Mouse (Mus musculus) MEL (cell line): ENCODE measurements around the gene Rufy3. TPM values are rescaled to one million over a fixed set of nuclear protein-coding genes. Genes with fewer than 3 reads are reported as not detected.

ENCODE experiments used
- DNase-seq: peaks from one replicate; pipeline ENCODE4 v3.0.0; 2011; ENCODE audit warnings: low read depth, low spot score
- H3K27ac ChIP-seq: 2 replicates; pipeline ENCODE4 v1.5.1; 2012; ENCODE audit warnings: low read depth, mild to moderate bottlenecking, control low read depth, low read length, moderate library complexity; ENCODE audit not compliant: control insufficient read depth
- H3K27me3 ChIP-seq, 2 experiments: fragments of 150-350 bp in 1 of 2; sonication (generic) in 1 of 2; 2 replicates each; pipeline ENCODE4 v1.6.1; 2012; ENCODE audit warnings: low read length in 2 of 2, mild to moderate bottlenecking in 2 of 2, improper control_type of control experiment in 1 of 2, moderate library complexity in 1 of 2; ENCODE audit not compliant: insufficient read depth in 2 of 2, control insufficient read depth in 1 of 2
- H3K36me3 ChIP-seq, 2 experiments: 2 replicates each; pipeline ENCODE4 v1.6.1; 2012 to 2014; ENCODE audit warnings: low read length in 2 of 2, improper control_type of control experiment in 1 of 2, inconsistent platforms in 1 of 2, mild to moderate bottlenecking in 1 of 2; ENCODE audit not compliant: insufficient read depth in 2 of 2, control insufficient read depth in 1 of 2
- H3K4me1 ChIP-seq, 2 experiments: fragments of 150-350 bp in 1 of 2; sonication (generic) in 1 of 2; 2 replicates each; pipeline ENCODE4 v1.6.1; 2012; ENCODE audit warnings: low read length in 2 of 2, improper control_type of control experiment in 1 of 2, mild to moderate bottlenecking in 1 of 2; ENCODE audit not compliant: insufficient read depth in 2 of 2, control insufficient read depth in 1 of 2
- H3K4me3 ChIP-seq, 2 experiments: fragments of 150-350 bp in 1 of 2; sonication (generic) in 1 of 2; 2 replicates each; pipeline ENCODE4 v1.5.1; 2012; ENCODE audit warnings: low read depth in 2 of 2, low read length in 2 of 2, mild to moderate bottlenecking in 2 of 2, moderate library complexity in 2 of 2, control low read depth in 1 of 2, improper control_type of control experiment in 1 of 2; ENCODE audit not compliant: control insufficient read depth in 1 of 2, insufficient read depth in 1 of 2
- H3K79me2 ChIP-seq: 2 replicates; pipeline ENCODE4 v1.6.1; 2012; ENCODE audit warnings: mild to moderate bottlenecking, low read length, moderate library complexity; ENCODE audit not compliant: control insufficient read depth, poor library complexity, insufficient read depth
- H3K9ac ChIP-seq: 2 replicates; pipeline ENCODE4 v1.6.1; 2012; ENCODE audit warnings: low read depth, mild to moderate bottlenecking, control low read depth, low read length, moderate library complexity; ENCODE audit not compliant: control insufficient read depth, poor library complexity, severe bottlenecking
- H3K9me3 ChIP-seq: fragments of 150-350 bp; sonication (generic); replicated peaks from 2 replicates; pipeline ENCODE4 v1.6.1; 2012; ENCODE audit warnings: mild to moderate bottlenecking, low read length, improper control_type of control experiment, moderate library complexity; ENCODE audit not compliant: insufficient read depth
- CHD2 ChIP-seq: IDR thresholded peaks from 2 replicates; pipeline ENCODE4 v1.6.1; 2011; ENCODE audit warnings: low read length, improper control_type of control experiment
- CTCF ChIP-seq, 3 experiments: IDR thresholded peaks in 2 of 3; conservative IDR thresholded peaks in 1 of 3; 2 replicates each; pipeline ENCODE4 v1.5.1; 2011 to 2012; ENCODE audit warnings: low read length in 3 of 3, low read depth in 2 of 3, mild to moderate bottlenecking in 2 of 3, improper control_type of control experiment in 1 of 3, inconsistent platforms in 1 of 3, mixed read lengths in 1 of 3, moderate library complexity in 1 of 3; ENCODE audit not compliant: control insufficient read depth in 1 of 3, insufficient read depth in 1 of 3, poor library complexity in 1 of 3, severe bottlenecking in 1 of 3
- E2F4 ChIP-seq: IDR thresholded peaks from 2 replicates; pipeline ENCODE4 v1.6.1; 2011; ENCODE audit warnings: low read depth, low read length, improper control_type of control experiment, borderline replicate concordance
- EP300 ChIP-seq, 2 experiments: IDR thresholded peaks; 2 replicates each; pipeline ENCODE4 v1.6.1; 2011; ENCODE audit warnings: improper control_type of control experiment in 2 of 2, low read length in 2 of 2, low read depth in 1 of 2, mild to moderate bottlenecking in 1 of 2
- ETS1 ChIP-seq: IDR thresholded peaks from 2 replicates; pipeline ENCODE4 v1.6.1; 2012; ENCODE audit warnings: low read depth, mild to moderate bottlenecking, inconsistent platforms, low read length, improper control_type of control experiment, moderate library complexity
- GATA1 ChIP-seq: IDR thresholded peaks from 2 replicates; pipeline ENCODE4 v1.6.1; 2011; ENCODE audit warnings: low read depth, low read length, improper control_type of control experiment
- MXI1 ChIP-seq: IDR thresholded peaks from 2 replicates; pipeline ENCODE4 v1.6.1; 2011; ENCODE audit warnings: mild to moderate bottlenecking, low read depth, low read length, improper control_type of control experiment
- MYB ChIP-seq: IDR thresholded peaks from 2 replicates; pipeline ENCODE4 v1.6.1; 2011; ENCODE audit warnings: mild to moderate bottlenecking, low read depth, low read length, improper control_type of control experiment
- MYC ChIP-seq: IDR thresholded peaks from 2 replicates; pipeline ENCODE4 v1.6.1; 2011; ENCODE audit warnings: low read depth, mild to moderate bottlenecking, low read length, improper control_type of control experiment, moderate library complexity
- NELFE ChIP-seq: IDR thresholded peaks from 2 replicates; pipeline ENCODE4 v1.6.1; 2011; ENCODE audit warnings: low read depth, low read length, improper control_type of control experiment
- POLR2AphosphoS2 ChIP-seq: IDR thresholded peaks from 2 replicates; pipeline ENCODE4 v1.6.1; 2011; ENCODE audit warnings: low read length, improper control_type of control experiment
- SIN3A ChIP-seq: IDR thresholded peaks from 2 replicates; pipeline ENCODE4 v1.6.1; 2012; ENCODE audit warnings: low read length, improper control_type of control experiment, inconsistent platforms
- TAL1 ChIP-seq: IDR thresholded peaks from 2 replicates; pipeline ENCODE4 v1.6.1; 2012; ENCODE audit warnings: mild to moderate bottlenecking, inconsistent platforms, low read length, moderate library complexity, mixed read lengths
- TCF12 ChIP-seq: IDR thresholded peaks from 2 replicates; pipeline ENCODE4 v1.6.1; 2014; ENCODE audit warnings: low read depth, mild to moderate bottlenecking, inconsistent platforms, low read length, improper control_type of control experiment, moderate library complexity
- ZNF384 ChIP-seq: IDR thresholded peaks from 2 replicates; pipeline ENCODE4 v1.6.1; 2012; ENCODE audit warnings: low read depth, mild to moderate bottlenecking, inconsistent platforms, low read length, improper control_type of control experiment
- polyA plus RNA-seq, 2 experiments: library from polyadenylated mRNA; stranded (reverse) in 1 of 2; unstranded in 1 of 2; fragments of >175 nt in 1 of 2; fragments of >200 nt in 1 of 2; gene quantifications; 2 replicates each; pipeline versions ENCODE4 v1.2.1 to v1.2.4; 2012; ENCODE audit warnings: low replicate concordance in 2 of 2, low read depth in 1 of 2; ENCODE audit not compliant: insufficient read length in 2 of 2, insufficient read depth in 1 of 2, missing spikeins in 1 of 2
- total RNA-seq: library from RNA; depleted of rRNA; stranded (reverse); fragments of 300-350 nt; gene quantifications from 2 replicates; pipeline ENCODE4 v1.2.3, GENCODE M21; 2012

Rufy3 gene
- total and polyA plus RNA-seq, 3 experiments, result 3.2 to 5.7 TPM; not detected in 1

DNA sequence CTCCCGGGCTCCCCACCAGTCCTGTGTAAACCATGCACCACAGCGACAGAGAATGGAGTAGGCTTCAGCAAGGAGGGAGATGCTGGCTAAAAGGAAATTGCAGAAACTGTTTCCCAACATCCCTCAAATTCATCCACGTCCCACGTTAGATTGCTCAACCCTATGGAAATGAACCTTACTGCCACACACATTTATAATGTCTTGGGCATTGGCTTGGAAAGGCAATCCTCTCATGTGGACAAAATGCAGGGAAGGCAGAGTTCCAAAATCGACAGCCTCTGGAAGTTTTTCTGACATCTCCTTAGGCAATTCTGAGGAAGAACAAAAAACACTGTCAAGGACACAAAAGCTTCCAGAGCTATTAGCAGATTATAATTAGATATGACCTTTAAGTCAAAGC, 99.0 kb downstream of the Rufy3 start:
- H3K9ac ChIP-seq, result no peak overlapping the region
- no peak for TF ChIP-seq ETS1
- TF ChIP-seq CTCF (IDR thresholded peaks at IDR 0.05 in 2 of 3, conservative IDR thresholded peaks at IDR 0.05 in 1 of 3; ENCODE audit: control insufficient read depth in 1 of 3, insufficient read depth in 1 of 3, low read depth in 2 of 3, low read length in 3 of 3, poor library complexity in 1 of 3, severe bottlenecking in 1 of 3), result no peak
- no peak for TF ChIP-seq ZNF384
- no peak for TF ChIP-seq CHD2

DNA sequence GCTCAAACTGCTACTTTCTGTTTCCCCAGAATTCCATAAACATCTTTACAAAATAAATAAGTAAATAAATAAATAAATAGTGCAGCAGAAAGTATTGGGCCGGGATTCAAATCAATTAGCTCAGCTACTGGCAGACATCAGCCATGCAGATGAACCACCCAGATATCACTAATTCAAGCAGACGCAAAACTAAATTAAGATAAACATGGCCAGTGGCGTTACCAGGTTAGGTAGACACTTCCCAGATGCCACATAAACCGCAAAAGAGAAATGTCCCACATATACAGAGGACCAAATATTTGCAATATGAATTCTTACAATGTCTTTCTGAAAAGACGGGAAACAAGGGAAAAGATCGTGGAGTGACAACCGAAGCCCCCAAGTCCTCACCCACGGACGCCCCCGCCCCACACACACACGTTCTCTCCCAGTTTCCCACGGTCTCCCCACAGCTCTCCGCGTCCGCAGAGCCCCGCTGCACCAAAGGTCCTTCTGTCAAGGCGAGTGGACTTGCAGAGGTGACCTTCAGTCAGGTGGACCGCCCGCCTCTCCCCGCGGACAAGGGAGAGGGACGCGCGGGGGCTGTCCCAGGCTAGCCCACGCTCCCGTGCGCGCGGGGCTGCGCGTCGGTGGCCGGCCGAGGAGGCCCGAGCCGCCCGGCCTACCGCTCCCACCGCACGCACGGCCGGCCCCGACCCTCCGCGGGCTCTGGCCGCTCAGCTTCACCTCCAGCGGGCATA, 110.0 kb downstream of the Rufy3 start:
- peak overlapping the region; percentile 68 for H3K27ac ChIP-seq
- peak; percentile 54; the same call in 1 of the 2 replicates for TF ChIP-seq GATA1
- peak; percentile 48 for TF ChIP-seq TAL1
- TF ChIP-seq MYC, result peak; percentile 36; the same call in 1 of the 2 replicates
- no peak for TF ChIP-seq MYB
- TF ChIP-seq ETS1, result 0 out of 2 replicates have a peak, but pooled peaks have one; percentile 40
- peak; percentile 23 to 41; a peak in 2 of 4 replicates for TF ChIP-seq EP300 (IDR thresholded peaks at IDR 0.05; ENCODE audit: low read depth in 1 of 2, low read length in 2 of 2)
- TF ChIP-seq NELFE, result no peak
- no peak for TF ChIP-seq E2F4
- no peak for TF ChIP-seq POLR2AphosphoS2
- 0 out of 2 replicates have a peak, but pooled peaks have one; percentile 35 for TF ChIP-seq SIN3A
- TF ChIP-seq MXI1, result 0 out of 2 replicates have a peak, but pooled peaks have one; percentile 36
- TF ChIP-seq TCF12, result peak; percentile 45; the same call in 1 of the 2 replicates
- peaks cover 5 to 15% of the 10 kb centered on the region in 2 experiments for H3K4me1 ChIP-seq
- H3K27me3 ChIP-seq, result no peaks in the 10 kb centered on the region
- H3K4me3 ChIP-seq, result peak overlapping the region; percentile 77 to 91
- peaks cover 20% of the 10 kb centered on the region for H3K79me2 ChIP-seq
- H3K9me3 ChIP-seq, result no peaks in the 10 kb centered on the region
- H3K36me3 ChIP-seq, result peaks cover 5 to 21% of the 10 kb centered on the region in 2 experiments
- DNase-seq, result peak; percentile 63
- peak overlapping the region; percentile 99 for H3K9ac ChIP-seq

More for the DNA sequence above, 99.0 kb downstream of the Rufy3 start:
- Histone ChIP-seq H3K27ac (no peak overlapping the region), H3K4me1 (no peaks in the 10 kb centered on the region), H3K27me3 (no peaks in the 10 kb centered on the region), H3K79me2 (no peaks in the 10 kb centered on the region), H3K36me3 (peaks cover 0 to 43% of the 10 kb centered on the region in 2 experiments; a peak in 2 of 4 replicates), H3K9me3 (no peaks in the 10 kb centered on the region), H3K4me3 (no peak overlapping the region)
- no peak for DNase-seq
